Mouse (Mus musculus) neural tube, embryonic 15.5 days (tissue): ENCODE results near the gene Zfp217. TPM values are rescaled to one million over a fixed set of nuclear protein-coding genes. Genes with fewer than 3 reads are reported as not detected.

ENCODE experiments used
- ATAC-seq: fragments of 200-750 bp; cut with Nextera tagmentation; 2 replicates; pipeline ENCODE4 v1.8.0; 2017; ENCODE audit warnings: mild to moderate bottlenecking, moderate TSS enrichment, moderate library complexity; ENCODE audit not compliant: low FRiP score
- H3K27ac ChIP-seq: fragments of 300-500 bp; sonication (generic); replicated peaks from 2 replicates; pipeline ENCODE4 v1.5.1; 2015; ENCODE audit warnings: mild to moderate bottlenecking, inconsistent platforms
- H3K27me3 ChIP-seq: fragments of 300-500 bp; sonication (generic); replicated peaks from 2 replicates; pipeline ENCODE4 v1.6.1; 2015; ENCODE audit warnings: inconsistent platforms
- H3K36me3 ChIP-seq: fragments of 300-500 bp; sonication (generic); 2 replicates; pipeline ENCODE4 v1.6.1; 2015; ENCODE audit warnings: inconsistent platforms
- H3K4me1 ChIP-seq: fragments of 300-500 bp; sonication (generic); 2 replicates; pipeline ENCODE4 v1.6.1; 2015; ENCODE audit warnings: inconsistent platforms
- H3K4me2 ChIP-seq: fragments of 300-500 bp; sonication (generic); 2 replicates; pipeline ENCODE4 v1.6.1; 2015; ENCODE audit warnings: inconsistent platforms, mild to moderate bottlenecking, moderate library complexity
- H3K4me3 ChIP-seq: fragments of 300-500 bp; sonication (generic); replicated peaks from 2 replicates; pipeline ENCODE4 v1.5.1; 2015; ENCODE audit warnings: mild to moderate bottlenecking, inconsistent platforms
- H3K9ac ChIP-seq: fragments of 300-500 bp; sonication (generic); replicated peaks from 2 replicates; pipeline ENCODE4 v1.6.1; 2015; ENCODE audit warnings: mild to moderate bottlenecking, inconsistent platforms
- H3K9me3 ChIP-seq: fragments of 300-500 bp; sonication (generic); replicated peaks from 2 replicates; pipeline ENCODE4 v1.6.1; 2016; ENCODE audit warnings: inconsistent platforms
- WGBS: fragments of 180-500 bp; shearing (Covaris S2); methylation state at CpG from one replicate; pipeline ENCODE4 v1.1.7; 2015; ENCODE audit warnings: mixed read lengths; 5-methylcytosine and 5-hydroxymethylcytosine counted together
- polyA plus RNA-seq: library from polyadenylated mRNA; unstranded; fragments of >200 nt; fragmentation: Nextera tagmentation; extraction: Ambion mirVana; gene quantifications from 2 replicates; pipeline ENCODE4 v1.2.1, GENCODE M21; 2015

Gene Zfp217
- polyA plus RNA-seq, 1 experiment from 2014 or later: 0.82 TPM

GRCm38 (mm10) chr2:170144343-170144742 lies 3.6 kb downstream of the Zfp217 start:
- H3K9me3 ChIP-seq: no peaks in the 10 kb centered on the region
- no peak overlapping the region for H3K4me3 ChIP-seq
- H3K27ac ChIP-seq: no peak overlapping the region
- no peak overlapping the region for H3K9ac ChIP-seq
- no peak for ATAC-seq
- no peaks in the 10 kb centered on the region for H3K4me1 ChIP-seq
- 87% methylated on average over 10 of the region's 10 CpGs for WGBS
- H3K4me2 ChIP-seq: no peak overlapping the region
- H3K36me3 ChIP-seq: no peaks in the 10 kb centered on the region
- no peaks in the 10 kb centered on the region for H3K27me3 ChIP-seq

GRCm38 (mm10) chr2:170143861-170144260 lies 4.0 kb downstream of the Zfp217 start:
- no peak overlapping the region for H3K9ac ChIP-seq
- H3K4me3 ChIP-seq: no peak overlapping the region
- H3K4me1 ChIP-seq: no peaks in the 10 kb centered on the region
- 9% methylated on average over 3 of the region's 3 CpGs for WGBS
- no peaks in the 10 kb centered on the region for H3K9me3 ChIP-seq
- H3K27ac ChIP-seq: no peak overlapping the region
- H3K36me3 ChIP-seq: no peaks in the 10 kb centered on the region
- no peaks in the 10 kb centered on the region for H3K27me3 ChIP-seq
- ATAC-seq: no peak
- H3K4me2 ChIP-seq: no peak overlapping the region

GRCm38 (mm10) chr2:170142542-170142941 lies 5.4 kb downstream of the Zfp217 start:
- Histone ChIP-seq H3K27ac (no peak overlapping the region), H3K9me3 (no peaks in the 10 kb centered on the region), H3K9ac (no peak overlapping the region), H3K4me3 (no peak overlapping the region), H3K4me2 (no peak overlapping the region), H3K4me1 (no peaks in the 10 kb centered on the region), H3K36me3 (no peaks in the 10 kb centered on the region), H3K27me3 (no peaks in the 10 kb centered on the region)
- 88% methylated on average over 10 of the region's 10 CpGs for WGBS
- ATAC-seq: no peak

- Histone ChIP-seq H3K36me3 (no peaks in the 10 kb centered on the region), H3K27ac (no peak overlapping the region), H3K4me2 (no peak overlapping the region), H3K9ac (no peak overlapping the region), H3K9me3 (no peaks in the 10 kb centered on the region), H3K4me1 (no peaks in the 10 kb centered on the region), H3K27me3 (no peaks in the 10 kb centered on the region), H3K4me3 (no peak overlapping the region)
- ATAC-seq: no peak
- 94% methylated on average over 5 of the region's 5 CpGs for WGBS
Measured at GRCm38 (mm10) chr2:170141481-170141880, 6.4 kb downstream of the Zfp217 start.

GRCm38 (mm10) chr2:170139411-170140046 lies 8.4 kb downstream of the Zfp217 start:
- H3K4me1 ChIP-seq: 0 out of 2 replicates have a peak, but pooled peaks cover under 1% of the 10 kb centered on the region
- H3K4me3 ChIP-seq: no peak overlapping the region
- H3K27me3 ChIP-seq: no peaks in the 10 kb centered on the region
- no peaks in the 10 kb centered on the region for H3K9me3 ChIP-seq
- H3K27ac ChIP-seq: no peak overlapping the region
- no peak for ATAC-seq
- no peak overlapping the region for H3K4me2 ChIP-seq
- H3K36me3 ChIP-seq: no peaks in the 10 kb centered on the region
- H3K9ac ChIP-seq: no peak overlapping the region
- WGBS: 81% methylated on average over 9 of the region's 9 CpGs

- H3K27me3 ChIP-seq: no peaks in the 10 kb centered on the region
- no peak overlapping the region for H3K4me2 ChIP-seq
- no peaks in the 10 kb centered on the region for H3K9me3 ChIP-seq
- H3K4me1 ChIP-seq: peaks cover 23% of the 10 kb centered on the region
- H3K27ac ChIP-seq: no peak overlapping the region
- H3K9ac ChIP-seq: no peak overlapping the region
- H3K36me3 ChIP-seq: no peaks in the 10 kb centered on the region
- no peak for ATAC-seq
- H3K4me3 ChIP-seq: no peak overlapping the region
- WGBS: 48% methylated on average over 3 of the region's 3 CpGs
Measured at GRCm38 (mm10) chr2:170136928-170137327, 11.0 kb downstream of the Zfp217 start.

- Histone ChIP-seq H3K9ac (no peak overlapping the region), H3K27ac (no peak overlapping the region), H3K4me1 (peaks cover 25% of the 10 kb centered on the region), H3K4me2 (no peak overlapping the region), H3K36me3 (no peaks in the 10 kb centered on the region), H3K27me3 (no peaks in the 10 kb centered on the region), H3K4me3 (no peak overlapping the region), H3K9me3 (no peaks in the 10 kb centered on the region)
- ATAC-seq: no peak
- WGBS: 82% methylated on average over 6 of the region's 6 CpGs
Measured at GRCm38 (mm10) chr2:170135820-170136219, 12.1 kb downstream of the Zfp217 start.

- no peak for ATAC-seq
- peaks cover 38% of the 10 kb centered on the region for H3K4me1 ChIP-seq
- H3K4me3 ChIP-seq: no peak overlapping the region
- H3K9me3 ChIP-seq: no peaks in the 10 kb centered on the region
- H3K27me3 ChIP-seq: no peaks in the 10 kb centered on the region
- 17% methylated on average over 12 of the region's 12 CpGs for WGBS
- H3K9ac ChIP-seq: no peak overlapping the region
- peak overlapping the region; percentile 62 for H3K4me2 ChIP-seq
- no peak overlapping the region for H3K27ac ChIP-seq
- no peaks in the 10 kb centered on the region for H3K36me3 ChIP-seq
Measured at GRCm38 (mm10) chr2:170134026-170134690, 13.7 kb downstream of the Zfp217 start.

GRCm38 (mm10) chr2:170133093-170133731 lies 14.7 kb downstream of the Zfp217 start:
- Histone ChIP-seq H3K4me2 (peak overlapping the region; percentile 62), H3K27ac (peak overlapping the region; percentile 65), H3K9me3 (no peaks in the 10 kb centered on the region), H3K36me3 (no peaks in the 10 kb centered on the region), H3K4me3 (peak overlapping the region; percentile 39), H3K27me3 (no peaks in the 10 kb centered on the region), H3K9ac (peak overlapping the region; percentile 34; the same call in 1 of the 2 replicates), H3K4me1 (peaks cover 48% of the 10 kb centered on the region)
- whole genome bisulfite sequencing: under 1% methylated on average over 28 of the region's 28 CpGs
- ATAC-seq: no peak

- ATAC-seq: no peak
- Histone ChIP-seq H3K36me3 (no peaks in the 10 kb centered on the region), H3K4me1 (peaks cover 50% of the 10 kb centered on the region), H3K27ac (peak overlapping the region; percentile 65), H3K9ac (peak overlapping the region; percentile 34; the same call in 1 of the 2 replicates), H3K9me3 (no peaks in the 10 kb centered on the region), H3K4me3 (peak overlapping the region; percentile 39), H3K27me3 (no peaks in the 10 kb centered on the region), H3K4me2 (peak overlapping the region; percentile 62)
- WGBS: 0% methylated on average over 3 of the region's 3 CpGs
Measured at GRCm38 (mm10) chr2:170132716-170133092, 15.2 kb downstream of the Zfp217 start.

GRCm38 (mm10) chr2:170131981-170132460 lies 15.9 kb downstream of the Zfp217 start:
- Histone ChIP-seq H3K4me3 (peak overlapping the region; percentile 68; the same call in 1 of the 2 replicates), H3K9ac (no peak overlapping the region), H3K4me2 (peak overlapping the region; percentile 62), H3K9me3 (no peaks in the 10 kb centered on the region), H3K27me3 (no peaks in the 10 kb centered on the region), H3K27ac (no peak overlapping the region), H3K36me3 (no peaks in the 10 kb centered on the region), H3K4me1 (peaks cover 57% of the 10 kb centered on the region)
- no peak for ATAC-seq
- WGBS: 4% methylated on average over 10 of the region's 10 CpGs
